Mouse (Mus musculus): ENCODE measurements around the gene Gm21497. TPM values are rescaled to one million over a fixed set of nuclear protein-coding genes. Genes with fewer than 3 reads are reported as not detected.

Gm21497 gene
- not detected in 2 replicates for polyA plus RNA-seq (2015; fragmentation: Nextera tagmentation; extraction: Ambion mirVana)

GRCm38 (mm10) chrY:61646446-61646845 lies at the start of gene Gm21497:
Gene Gm21497, plus strand, starts transcription at chrY:61646746.

